Mouse (Mus musculus) brain, adult 2 months (tissue): ENCODE results near the gene Rpl13a.

Source experiments
- DNase-seq: peaks from one replicate; pipeline ENCODE4 v3.0.0; 2011; ENCODE audit warnings: low read depth, low spot score

Rpl13a gene

DNA sequence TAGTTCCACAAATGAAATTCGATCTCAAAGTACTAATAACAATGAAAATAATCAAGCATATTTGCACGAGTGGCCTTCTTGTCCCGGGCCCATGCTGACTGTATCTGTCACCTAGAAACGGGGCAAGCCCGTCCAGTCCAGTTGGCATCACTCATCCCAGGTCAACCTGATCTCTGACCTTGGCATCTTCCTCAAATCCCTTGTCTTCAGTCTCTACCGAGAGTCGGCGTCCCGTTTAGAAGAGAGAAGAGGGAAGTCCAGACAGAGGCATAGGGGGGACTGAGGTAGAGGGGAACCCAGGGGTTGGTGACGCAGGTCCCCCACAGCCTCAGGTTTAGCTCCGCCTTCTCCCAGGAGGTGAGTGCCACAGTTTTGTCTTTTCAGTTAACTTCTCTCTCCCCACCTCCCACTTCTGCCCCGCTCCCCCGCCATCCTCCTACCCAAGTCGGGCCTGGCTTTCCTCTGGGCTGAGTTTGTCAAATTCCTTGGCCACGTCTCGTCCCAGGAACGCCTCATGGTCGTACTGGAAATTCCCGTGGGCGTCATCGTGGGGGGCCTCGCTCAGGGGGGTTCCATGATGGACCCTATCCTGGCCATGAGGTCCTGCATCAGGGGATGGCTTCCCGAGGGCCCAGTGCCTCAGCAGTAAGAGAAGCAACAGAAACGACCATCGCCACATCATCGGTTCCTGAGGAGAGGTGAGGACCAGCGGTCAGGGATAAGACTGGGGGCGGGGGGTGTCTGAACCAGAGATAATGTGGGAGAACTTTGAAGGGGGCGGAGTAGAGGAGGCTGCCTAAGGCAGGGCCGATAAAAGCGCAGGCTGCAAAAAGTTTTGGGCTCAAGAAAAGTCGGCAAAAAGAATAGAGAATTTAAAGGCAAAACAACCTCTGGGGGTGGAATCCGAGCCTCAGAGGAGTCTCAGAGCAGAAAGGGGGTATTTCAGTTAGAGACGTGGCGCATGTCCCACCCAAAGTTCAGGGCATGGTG is 37.3 kb downstream of the Rpl13a start:
- no peak for DNase-seq

DNA sequence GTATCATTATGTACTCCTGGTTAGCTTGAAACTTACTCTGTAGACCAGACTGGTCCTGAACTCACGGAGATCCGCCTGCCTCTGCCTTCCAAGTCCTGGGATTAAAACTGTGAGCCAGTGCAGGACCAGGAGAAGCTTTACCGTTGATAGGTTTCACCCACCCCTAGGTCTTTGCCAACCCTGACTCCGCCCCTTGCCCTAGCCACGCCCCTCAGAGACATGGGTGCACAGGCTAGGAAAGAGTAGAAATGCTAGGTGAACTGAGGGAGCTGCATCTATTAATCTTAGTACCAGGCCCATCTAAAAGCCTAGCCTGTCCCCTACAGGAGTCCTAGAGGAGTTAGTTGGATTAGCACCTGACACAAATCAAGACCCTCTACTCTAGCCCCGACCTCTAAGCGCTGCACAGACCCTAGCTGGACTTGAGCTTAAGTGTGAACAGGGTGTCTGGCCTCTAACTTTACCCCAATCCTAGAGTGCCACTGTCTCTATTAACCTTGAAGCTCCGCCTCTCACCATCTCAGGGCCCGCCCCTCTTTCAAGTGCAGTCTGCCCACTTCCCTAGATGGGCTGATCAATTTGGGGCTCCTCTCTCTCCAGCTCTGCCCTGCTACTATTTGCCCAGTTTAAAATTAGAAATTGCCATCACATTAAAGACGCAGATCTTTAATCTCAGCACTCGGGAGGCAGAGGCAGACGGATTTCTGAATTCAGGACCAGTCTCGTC is 38.1 kb downstream of the Rpl13a start:
- no peak for DNase-seq

DNA sequence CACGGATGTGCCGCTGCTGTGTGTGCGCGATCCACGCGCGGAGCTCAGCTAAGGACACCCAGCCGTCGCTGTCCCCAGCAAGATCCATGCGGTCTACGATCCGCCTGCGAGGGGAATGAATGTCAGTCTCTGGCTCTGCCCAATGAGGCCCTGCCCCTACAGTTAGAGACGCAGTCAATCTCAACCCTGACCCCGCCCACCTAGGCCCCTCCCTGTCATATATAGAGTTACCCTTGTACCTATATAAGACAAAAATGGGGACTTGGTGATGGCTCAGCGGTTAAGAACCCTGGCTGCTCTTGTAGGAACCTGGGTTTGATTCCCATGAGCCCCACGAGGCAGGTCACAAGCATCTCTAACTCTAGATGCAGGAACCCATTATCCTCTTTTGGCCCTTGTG is 40.0 kb downstream of the Rpl13a start:
- no peak for DNase-seq

DNA sequence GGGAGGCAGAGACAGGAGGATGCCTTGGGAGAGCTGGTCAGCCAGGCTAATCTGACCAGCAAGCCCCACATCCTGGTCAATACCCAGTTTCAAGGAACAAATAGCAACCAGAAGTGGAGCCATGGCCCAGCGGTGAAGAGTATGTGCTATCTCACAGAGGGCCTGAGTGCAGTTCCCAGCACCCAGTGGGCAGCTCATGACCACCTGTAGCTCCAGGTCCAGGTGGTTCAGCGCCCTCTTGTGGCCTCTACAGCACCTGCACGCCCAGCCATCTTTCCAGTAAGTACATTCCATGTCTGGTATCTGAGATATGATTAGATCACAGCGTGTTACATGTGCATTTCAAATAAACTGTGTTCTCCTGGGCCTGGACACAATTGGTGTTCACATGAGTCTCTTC is 42.5 kb downstream of the Rpl13a start:
- no peak for DNase-seq

DNA sequence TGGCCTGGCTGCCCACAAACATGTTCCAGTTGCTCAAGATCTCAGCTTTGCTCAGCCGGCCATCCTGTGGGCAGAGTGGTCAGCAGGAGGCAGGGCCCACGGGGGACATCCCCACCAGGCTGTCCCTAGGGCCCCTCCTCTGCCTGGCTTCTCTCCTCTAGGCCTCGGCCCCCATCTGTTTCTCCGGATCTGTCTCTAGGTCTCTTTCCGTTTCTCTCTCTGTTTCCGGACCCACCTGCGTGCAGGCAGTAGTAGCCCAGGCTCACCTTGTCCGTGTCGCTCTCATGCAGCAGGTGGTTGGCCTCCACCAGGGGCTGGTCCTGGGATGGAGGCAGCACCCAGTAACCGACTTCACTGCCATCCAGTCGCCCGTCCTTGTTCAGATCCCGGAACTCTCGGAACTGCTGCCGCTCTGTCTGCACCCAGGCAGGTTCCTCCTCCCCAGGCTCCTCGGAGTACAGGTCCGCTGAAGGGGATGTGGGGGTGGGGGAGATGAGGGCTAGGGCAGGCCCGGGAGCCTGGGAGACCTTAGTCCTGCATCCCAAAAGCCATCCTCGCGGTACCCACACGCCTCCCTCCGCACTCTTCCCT is 45.2 kb downstream of the Rpl13a start:
- DNase-seq, result no peak

DNA sequence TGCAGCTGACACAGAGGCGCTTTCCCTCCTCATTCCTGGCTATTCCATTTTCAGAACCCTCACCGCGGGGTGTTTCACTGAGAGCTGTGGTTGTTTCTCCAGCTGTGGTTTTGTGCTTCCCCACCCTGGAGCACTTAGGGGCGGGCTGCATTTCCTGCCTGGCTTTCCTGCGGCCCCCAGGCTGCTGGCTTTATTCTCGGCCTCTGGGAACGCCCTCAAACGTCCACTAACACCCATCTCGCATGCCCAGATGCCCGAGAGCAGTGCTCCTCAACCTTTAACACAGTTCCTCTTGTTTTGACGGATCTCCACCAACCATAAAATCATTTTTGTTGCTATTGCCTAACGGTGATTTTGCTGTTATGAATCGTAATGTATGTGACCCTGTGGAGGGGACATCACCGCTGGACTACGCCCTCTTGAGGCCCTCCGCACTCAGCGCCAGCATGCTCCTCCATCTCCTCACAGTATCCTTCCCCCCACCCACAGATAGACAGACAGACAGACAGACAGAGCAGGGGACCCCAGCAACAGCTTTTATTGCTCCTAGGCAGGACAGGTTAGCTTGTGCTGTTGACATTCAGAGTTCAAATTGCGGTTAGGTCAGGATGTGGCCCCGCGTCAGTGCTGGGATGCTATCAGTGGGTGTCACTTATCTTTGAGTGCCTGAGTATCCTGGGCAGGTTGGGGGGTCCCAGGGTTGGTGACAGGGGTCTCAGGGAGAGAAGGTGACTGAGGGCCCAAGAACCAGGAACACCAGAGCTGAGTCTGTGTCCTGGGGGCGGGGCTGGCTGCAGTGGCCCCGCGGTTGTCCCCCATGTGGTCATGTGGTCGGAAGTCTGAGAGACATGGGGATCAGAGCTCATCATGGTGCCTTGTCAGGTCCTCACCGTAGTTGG is 45.9 kb downstream of the Rpl13a start:
- DNase-seq, result peak; percentile 24

DNA sequence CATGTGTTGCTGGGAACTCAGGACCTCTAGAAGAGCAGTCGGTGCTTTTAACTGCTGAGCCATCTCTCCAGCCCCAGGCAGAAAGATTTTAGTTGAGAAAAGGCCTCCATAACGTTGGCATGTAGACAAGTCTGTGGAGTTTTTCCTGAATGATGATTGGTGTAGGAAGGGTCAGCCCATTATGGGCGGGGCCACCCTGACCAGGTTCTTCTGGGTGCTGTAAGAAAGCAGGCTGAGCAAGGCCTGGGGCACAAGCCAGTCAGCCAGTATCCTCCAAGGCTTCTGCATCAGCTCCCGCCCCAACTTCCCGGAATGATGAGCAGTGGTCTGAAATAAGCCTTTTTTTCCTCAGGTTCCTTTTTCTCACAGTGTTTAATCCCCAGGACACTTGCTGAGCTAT is 47.5 kb downstream of the Rpl13a start:
- DNase-seq, result no peak

DNA sequence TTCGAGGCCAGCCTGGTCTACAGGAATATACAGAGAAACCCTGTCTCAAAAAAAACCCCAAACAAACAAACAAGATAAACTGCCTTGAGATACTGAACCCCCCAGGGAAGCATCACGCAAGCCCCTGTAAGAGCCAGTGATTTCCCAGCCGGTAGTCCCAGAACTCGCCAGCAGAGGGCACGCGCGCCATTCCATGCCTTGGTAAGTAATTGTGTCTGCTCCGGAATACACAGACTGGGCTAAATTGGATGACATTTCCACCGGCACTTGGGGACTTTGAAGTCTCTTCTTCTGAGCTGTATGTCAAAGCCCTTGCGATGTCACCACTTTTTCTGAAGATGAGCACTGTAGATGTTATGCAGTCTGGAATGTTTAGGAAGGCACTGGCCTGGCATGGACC is 48.7 kb downstream of the Rpl13a start:
- peak; percentile 92 for DNase-seq

DNA sequence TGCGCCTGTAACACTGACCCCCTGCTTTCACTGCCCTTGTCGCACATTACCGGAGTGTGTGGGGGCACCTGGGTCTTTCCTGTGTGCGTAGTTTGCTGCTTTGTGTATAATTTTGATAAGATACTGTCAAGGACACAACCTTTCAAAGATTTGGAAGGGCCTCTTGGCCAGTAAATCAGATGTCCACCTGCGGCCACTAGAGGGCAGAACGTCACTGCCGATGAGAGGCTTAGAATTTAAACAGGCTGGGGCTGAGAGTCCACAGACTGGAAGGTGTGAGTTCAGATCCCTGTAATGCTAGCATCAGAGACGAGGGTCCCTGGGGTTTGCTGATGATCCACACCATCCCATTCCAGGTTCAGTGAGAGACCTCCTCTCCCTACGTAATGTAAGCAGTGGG is 50.0 kb downstream of the Rpl13a start:
- peak; percentile 77 for DNase-seq

DNA sequence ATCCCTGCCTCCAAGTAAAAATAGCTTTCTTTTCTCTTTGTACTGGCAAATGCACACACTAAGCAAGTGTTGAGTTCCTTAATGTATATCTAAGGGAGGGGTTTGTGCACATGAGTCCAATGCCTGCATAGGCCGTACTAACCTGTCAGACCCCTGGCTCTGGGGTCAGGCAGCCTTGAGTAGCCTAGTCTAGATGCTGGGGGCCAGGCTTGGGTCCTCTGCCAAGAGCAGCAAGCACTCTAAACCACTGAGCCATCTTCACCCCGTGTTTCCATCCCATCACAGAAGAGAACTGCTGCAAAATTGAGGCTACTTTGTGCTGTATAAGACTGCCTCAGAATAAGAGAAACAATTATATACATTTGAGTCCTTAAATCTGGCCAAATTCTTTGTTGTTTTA is 50.7 kb downstream of the Rpl13a start:
- no peak for DNase-seq

DNA sequence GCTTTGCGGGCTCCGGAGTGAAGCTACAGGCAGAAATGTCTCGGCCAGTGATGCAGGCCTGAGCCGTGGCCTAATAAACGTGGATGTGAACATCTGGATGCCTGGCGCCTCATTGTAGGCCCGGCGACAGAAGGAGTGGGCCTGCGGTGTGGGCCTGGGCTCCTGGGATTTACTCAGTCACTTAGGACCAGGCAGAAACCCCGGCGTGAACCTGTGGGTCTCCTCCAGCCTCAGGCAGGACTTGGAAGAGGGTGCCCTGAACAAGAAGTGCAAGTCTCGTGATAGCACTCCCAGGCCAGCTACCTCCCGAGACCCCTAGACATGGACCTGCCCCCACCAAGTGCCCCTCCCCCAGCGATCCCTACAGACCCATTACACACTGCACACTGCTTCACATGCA is 51.2 kb downstream of the Rpl13a start:
- DNase-seq, result no peak

DNA sequence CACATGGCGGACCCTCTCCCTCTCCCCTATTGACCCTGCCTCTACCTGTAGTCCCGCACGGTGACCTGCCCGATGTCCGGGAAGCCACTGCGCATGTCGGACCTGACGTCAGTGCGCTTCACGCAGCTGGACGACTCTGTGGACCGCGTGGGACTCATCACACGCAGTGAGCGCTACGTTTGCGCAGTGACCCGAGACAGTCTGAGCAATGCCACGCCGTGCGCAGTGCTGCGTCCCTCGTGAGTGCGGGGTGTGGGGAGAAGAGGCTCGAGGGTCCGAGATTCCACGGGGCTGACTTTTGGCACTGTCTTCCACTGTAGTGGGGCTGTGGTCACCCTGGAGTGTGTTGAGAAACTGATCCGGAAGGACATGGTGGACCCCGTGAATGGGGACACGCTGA is 52.1 kb downstream of the Rpl13a start:
- DNase-seq, result no peak
